Mouse (Mus musculus) liver, adult 2 months (tissue): ENCODE data around the gene Dntt. TPM values are rescaled to one million over a fixed set of nuclear protein-coding genes. Genes with fewer than 3 reads are reported as not detected.

Experiments used
- DNase-seq: peaks from one replicate; pipeline ENCODE4 v3.0.0-alpha.2; 2011; ENCODE audit warnings: low read depth, low spot score; ENCODE audit errors: extremely low read depth
- H3K27ac ChIP-seq: fragments of 200-500 bp; replicated peaks from 2 replicates; pipeline ENCODE4 v1.5.1; 2012; ENCODE audit warnings: low read depth, mild to moderate bottlenecking, control low read depth, inconsistent platforms, low read length; ENCODE audit not compliant: insufficient read depth
- H3K27me3 ChIP-seq: fragments of 200-500 bp; 2 replicates; pipeline ENCODE4 v1.6.1; 2012; ENCODE audit warnings: mild to moderate bottlenecking, moderate library complexity, low read length, inconsistent platforms; ENCODE audit not compliant: control insufficient read depth, insufficient read depth
- H3K36me3 ChIP-seq: fragments of 200-500 bp; 2 replicates; pipeline ENCODE4 v1.6.1; 2012; ENCODE audit warnings: low read length, inconsistent platforms; ENCODE audit not compliant: control insufficient read depth, insufficient read depth
- H3K4me1 ChIP-seq: fragments of 200-500 bp; 2 replicates; pipeline ENCODE4 v1.6.1; 2011; ENCODE audit warnings: low read length; ENCODE audit not compliant: control insufficient read depth, insufficient read depth
- H3K4me3 ChIP-seq: fragments of 200-500 bp; 2 replicates; pipeline ENCODE4 v1.5.1; 2011; ENCODE audit warnings: low read depth, mild to moderate bottlenecking, control low read depth, low read length, moderate library complexity; ENCODE audit not compliant: insufficient read depth
- H3K79me2 ChIP-seq: fragments of 200-500 bp; 2 replicates; pipeline ENCODE4 v1.6.1; 2012; ENCODE audit warnings: inconsistent platforms, mild to moderate bottlenecking, low read length, moderate library complexity; ENCODE audit not compliant: control insufficient read depth, insufficient read depth
- H3K9ac ChIP-seq: fragments of 200-500 bp; 2 replicates; pipeline ENCODE4 v1.6.1; 2012; ENCODE audit warnings: low read depth, mild to moderate bottlenecking, control low read depth, inconsistent platforms, low read length
- CTCF ChIP-seq: fragments of 200-500 bp; IDR thresholded peaks from 2 replicates; pipeline ENCODE4 v1.5.1; 2011; ENCODE audit warnings: low read depth, low read length, control low read depth
- POLR2A ChIP-seq: fragments of 200-500 bp; IDR thresholded peaks from 2 replicates; pipeline ENCODE4 v1.6.1; 2011; ENCODE audit warnings: low read length, control low read depth; ENCODE audit not compliant: insufficient read depth; ENCODE audit errors: extremely low read depth
- WGBS: fragments of 180-500 bp; shearing (Covaris S2); methylation state at CpG from one replicate; pipeline ENCODE4 v1.1.7; 2018; 5-methylcytosine and 5-hydroxymethylcytosine counted together
- polyA plus RNA-seq: library from polyadenylated mRNA; depleted of rRNA; stranded (reverse); fragments of >200 nt; gene quantifications from 2 replicates; pipeline ENCODE4 v1.2.3, GENCODE M21; 2012
- total RNA-seq: library from RNA; depleted of rRNA; stranded (reverse); fragments of >200 nt; gene quantifications from 2 replicates; pipeline ENCODE4 v1.2.3, GENCODE M21; 2014

Gene Dntt
- total and polyA plus RNA-seq, 2 experiments = 0.39 to 1.4 TPM

DNA sequence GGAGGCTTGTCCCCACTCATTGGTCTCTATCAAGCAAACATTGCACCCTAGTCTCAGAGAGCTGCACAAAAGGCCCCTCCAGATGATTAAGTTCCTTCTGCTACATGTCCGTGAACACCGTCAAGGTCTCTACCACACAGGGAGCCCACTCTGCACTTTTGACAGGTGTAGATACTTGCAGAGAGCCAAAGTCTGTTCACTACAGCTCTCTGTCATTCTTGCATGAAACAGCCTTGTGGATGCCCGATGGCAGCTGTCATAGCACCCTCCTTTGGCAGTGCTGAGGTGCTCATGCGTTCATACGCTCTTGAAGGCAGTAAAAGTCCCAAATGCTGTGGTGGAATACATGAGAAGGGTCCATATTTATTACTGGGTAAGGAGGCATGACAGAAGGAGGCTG, 2.1 kb upstream of the Dntt start:
- H3K9ac ChIP-seq = no peak overlapping the region
- DNase-seq = no peak
- no peaks in the 10 kb centered on the region for H3K4me1 ChIP-seq
- no peak overlapping the region for H3K27ac ChIP-seq
- TF ChIP-seq POLR2A = no peak
- no peak for TF ChIP-seq CTCF
- no peaks in the 10 kb centered on the region for H3K79me2 ChIP-seq
- H3K27me3 ChIP-seq = no peaks in the 10 kb centered on the region
- H3K36me3 ChIP-seq = no peaks in the 10 kb centered on the region
- no peak overlapping the region for H3K4me3 ChIP-seq
- WGBS = 88% methylated on average over 5 of the region's 5 CpGs

GRCm38 (mm10) chr19:41027601-41028000, 1.5 kb upstream of the Dntt start:
- H3K4me1 ChIP-seq = no peaks in the 10 kb centered on the region
- no peak overlapping the region for H3K27ac ChIP-seq
- H3K36me3 ChIP-seq = no peaks in the 10 kb centered on the region
- WGBS = 95% methylated on average over 9 of the region's 9 CpGs
- H3K9ac ChIP-seq = no peak overlapping the region
- H3K27me3 ChIP-seq = no peaks in the 10 kb centered on the region
- TF ChIP-seq CTCF = no peak
- TF ChIP-seq POLR2A = no peak
- no peak for DNase-seq
- H3K79me2 ChIP-seq = no peaks in the 10 kb centered on the region
- no peak overlapping the region for H3K4me3 ChIP-seq

DNA sequence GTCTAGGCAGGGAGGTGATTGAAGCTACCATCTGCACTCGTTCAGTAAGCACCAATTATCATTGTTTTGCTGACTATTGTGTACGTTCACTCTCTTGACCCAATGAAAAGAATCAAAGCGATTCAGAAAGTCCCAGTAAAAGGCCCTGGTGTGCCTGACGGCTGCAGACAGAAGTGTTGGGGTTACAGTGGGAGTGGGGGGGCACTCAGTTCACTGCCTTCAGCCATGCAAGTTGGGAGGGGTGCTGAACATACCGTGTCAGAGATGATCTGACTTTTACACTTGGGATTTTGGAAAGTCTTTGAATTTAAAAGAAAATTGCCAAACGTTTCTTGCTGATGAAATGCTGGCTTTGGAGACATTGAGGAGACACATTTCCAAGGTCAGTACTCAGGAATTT, 1.1 kb downstream of the Dntt start:
- H3K36me3 ChIP-seq = no peaks in the 10 kb centered on the region
- no peaks in the 10 kb centered on the region for H3K4me1 ChIP-seq
- 77% methylated on average over 6 of the region's 6 CpGs for WGBS
- TF ChIP-seq CTCF (no peak), POLR2A (no peak)
- no peaks in the 10 kb centered on the region for H3K27me3 ChIP-seq
- H3K79me2 ChIP-seq = no peaks in the 10 kb centered on the region
- H3K9ac ChIP-seq = no peak overlapping the region
- H3K27ac ChIP-seq = no peak overlapping the region
- no peak for DNase-seq
- H3K4me3 ChIP-seq = no peak overlapping the region

- Histone ChIP-seq H3K36me3 (no peaks in the 10 kb centered on the region), H3K27me3 (no peaks in the 10 kb centered on the region), H3K9ac (no peak overlapping the region), H3K79me2 (no peaks in the 10 kb centered on the region), H3K4me3 (no peak overlapping the region), H3K27ac (no peak overlapping the region), H3K4me1 (no peaks in the 10 kb centered on the region)
- TF ChIP-seq CTCF = no peak
- TF ChIP-seq POLR2A = no peak
- 73% methylated on average over 11 of the region's 11 CpGs for WGBS
- DNase-seq = no peak
Observed at GRCm38 (mm10) chr19:41031009-41031408, 1.9 kb downstream of the Dntt start.

- DNase-seq = no peak
- Histone ChIP-seq H3K27me3 (no peaks in the 10 kb centered on the region), H3K4me3 (no peak overlapping the region), H3K27ac (no peak overlapping the region), H3K36me3 (no peaks in the 10 kb centered on the region), H3K4me1 (no peaks in the 10 kb centered on the region), H3K9ac (no peak overlapping the region), H3K79me2 (no peaks in the 10 kb centered on the region)
- WGBS = 77% methylated on average over 6 of the region's 6 CpGs
- TF ChIP-seq POLR2A (no peak), CTCF (no peak)
Observed at GRCm38 (mm10) chr19:41031869-41032268, 2.8 kb downstream of the Dntt start.

GRCm38 (mm10) chr19:41035809-41036551, 6.9 kb downstream of the Dntt start:
- no peaks in the 10 kb centered on the region for H3K27me3 ChIP-seq
- no peaks in the 10 kb centered on the region for H3K4me1 ChIP-seq
- 73% methylated on average over 4 of the region's 4 CpGs for WGBS
- TF ChIP-seq CTCF (no peak), POLR2A (no peak)
- H3K36me3 ChIP-seq = no peaks in the 10 kb centered on the region
- no peak overlapping the region for H3K27ac ChIP-seq
- H3K4me3 ChIP-seq = no peak overlapping the region
- no peak overlapping the region for H3K9ac ChIP-seq
- H3K79me2 ChIP-seq = no peaks in the 10 kb centered on the region
- no peak for DNase-seq
